Mouse (Mus musculus): ENCODE measurements at regions not wholly inside any gene's neighbourhood (a gene's known extent, or its start where the extent isn't known, plus 50 kb on each side); places are given as distances from the start of the nearest gene placed in this dataset.

DNA sequence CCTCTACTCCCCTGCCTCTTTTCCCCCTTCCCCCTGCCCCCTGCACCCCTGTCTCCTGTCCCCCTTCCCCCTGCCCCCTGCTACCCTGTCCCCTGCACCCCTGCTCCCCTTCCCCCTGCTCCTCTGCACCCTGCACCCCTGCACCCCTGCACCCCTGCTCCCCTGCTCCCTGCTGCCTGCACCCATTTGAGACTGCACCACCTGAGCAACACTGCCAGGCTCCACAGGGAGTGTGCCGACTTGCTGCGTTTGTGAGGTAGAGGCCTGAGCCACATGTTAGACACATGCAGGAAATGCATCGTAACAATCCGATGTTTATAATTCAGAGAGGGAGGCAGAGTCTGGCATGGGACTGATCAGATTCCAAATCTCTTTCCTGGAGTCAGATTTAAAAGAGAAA lies 85.9 kb upstream of the Tspan2 start:
- TF ChIP-seq CTCF (IDR thresholded peaks at IDR 0.05; ENCODE audit: insufficient read depth, low read length) (no peak), POLR2A (IDR thresholded peaks at IDR 0.05; ENCODE audit: borderline replicate concordance, extremely low read depth, low read depth, low read length) (no peak)
